Mouse (Mus musculus): ENCODE data around the gene Gria1.

Gene Gria1

DNA sequence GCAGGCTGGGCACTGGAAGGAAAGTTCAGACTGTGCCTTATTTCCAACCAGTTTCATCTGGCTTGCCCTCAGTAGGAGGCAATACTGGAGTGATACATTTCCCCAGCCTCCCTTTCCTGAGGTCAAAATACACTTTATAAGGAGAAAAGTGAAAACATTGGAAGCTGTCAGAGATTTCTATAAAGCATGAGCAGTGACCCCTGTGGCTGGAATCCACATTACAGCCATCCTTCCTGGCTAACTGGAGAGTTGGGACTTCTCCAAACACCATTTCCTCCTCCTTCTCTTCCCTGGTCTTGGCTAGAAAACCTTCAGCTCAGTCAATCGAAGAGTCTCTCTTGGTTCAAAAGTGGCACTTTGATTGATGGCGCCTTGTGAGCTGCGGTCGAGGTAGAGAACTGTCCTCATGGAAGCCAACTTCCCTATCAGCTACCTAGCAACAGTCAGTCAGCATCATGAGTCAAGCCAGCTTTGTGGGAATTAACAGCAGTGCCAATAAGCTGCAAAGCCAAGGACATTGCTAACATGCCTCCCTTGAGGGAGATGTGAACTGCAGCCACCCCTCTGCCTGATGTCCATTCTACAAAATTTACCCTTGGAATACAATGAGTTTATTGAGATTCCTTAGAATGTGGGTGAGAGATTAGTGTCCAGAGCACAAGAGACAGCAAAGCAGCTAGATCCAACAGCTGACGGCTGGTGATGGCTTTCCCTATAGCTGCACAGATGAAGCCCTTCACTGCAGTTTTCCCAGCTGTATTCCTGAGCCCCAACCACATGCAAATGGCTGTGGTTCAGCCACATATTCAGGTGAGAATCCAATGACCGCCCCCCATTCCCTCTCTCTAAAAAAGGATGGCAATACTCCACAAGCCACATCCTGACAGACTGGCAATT, 40.7 kb downstream of the Gria1 start:
- no peak for DNase-seq (ENCODE audit: low spot score in 2 of 2)

DNA sequence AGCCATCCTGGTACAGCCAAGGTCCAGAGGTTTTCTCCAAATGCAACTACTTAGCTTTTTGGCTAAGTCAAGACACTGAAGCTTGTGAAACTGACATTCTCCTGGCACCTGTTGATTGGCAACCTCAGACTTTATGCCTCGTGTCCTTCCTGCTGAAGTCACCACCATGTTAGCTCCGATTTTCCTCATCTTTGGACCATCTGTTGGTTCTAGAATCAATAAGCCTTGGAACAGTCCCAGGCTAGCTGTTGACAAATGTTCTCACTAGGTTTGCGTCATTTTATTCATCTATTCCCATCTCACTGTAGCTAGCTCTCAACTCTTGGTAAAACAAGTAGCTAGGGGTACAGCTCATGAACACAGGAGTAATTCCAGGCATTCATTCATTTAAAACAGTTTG, 51.3 kb downstream of the Gria1 start:
- no peak for DNase-seq (ENCODE audit: low spot score in 2 of 2)

DNA sequence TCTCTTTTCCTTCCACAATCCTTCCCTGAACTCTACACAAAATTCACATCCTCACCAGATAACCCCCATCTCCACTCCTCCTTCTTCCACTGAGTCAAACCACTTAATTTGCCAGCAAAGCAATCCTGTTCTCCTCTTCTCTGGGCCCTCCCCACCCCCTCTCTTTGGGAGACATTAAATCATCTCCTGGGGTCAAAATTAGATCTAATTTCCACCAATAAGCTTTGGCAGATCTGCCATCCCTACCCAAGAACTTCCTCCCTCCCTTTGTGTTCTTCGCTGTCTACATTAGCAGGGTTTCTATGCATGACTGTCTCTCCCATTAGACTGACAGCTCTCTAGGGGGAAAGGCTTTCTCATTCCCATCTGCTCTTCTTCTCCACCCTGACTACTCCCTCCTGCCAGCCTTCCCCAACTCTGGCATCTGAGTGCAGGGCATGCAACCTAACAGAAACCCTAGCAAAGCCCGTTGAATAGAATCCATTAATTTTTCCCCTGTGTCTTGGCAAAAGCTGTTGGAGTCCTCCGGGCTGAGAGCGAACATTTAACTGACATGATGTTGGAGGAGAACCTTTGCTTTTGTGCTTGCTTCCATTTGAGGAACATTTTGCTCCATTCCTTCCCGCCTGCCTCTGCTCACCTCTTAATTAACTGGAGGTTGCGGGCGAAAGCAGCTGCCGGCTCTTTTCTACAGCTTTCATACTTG, 59.2 kb downstream of the Gria1 start:
- DNase-seq (ENCODE audit: low spot score in 2 of 2) = no peak

DNA sequence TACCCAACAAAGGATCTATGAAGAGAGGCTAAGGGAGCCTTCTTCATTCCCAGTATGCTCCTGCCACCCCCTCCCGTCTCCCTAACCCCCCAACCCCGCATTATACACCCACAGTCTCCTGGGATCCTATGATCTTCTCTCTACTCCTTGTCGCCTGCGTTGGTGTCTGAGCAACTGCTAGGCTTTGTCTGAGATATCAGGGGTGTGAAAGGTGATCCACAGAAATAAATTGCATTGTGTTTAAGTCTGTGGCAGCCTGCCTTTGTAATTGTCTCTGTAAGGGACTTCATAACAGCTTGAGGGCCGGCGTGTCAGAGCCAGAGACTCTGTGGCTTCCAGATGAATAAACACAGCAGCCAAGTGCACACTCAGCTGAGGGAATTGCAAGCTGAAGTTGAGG, 61.0 kb downstream of the Gria1 start:
- DNase-seq (ENCODE audit: low spot score in 2 of 2) = no peak

DNA sequence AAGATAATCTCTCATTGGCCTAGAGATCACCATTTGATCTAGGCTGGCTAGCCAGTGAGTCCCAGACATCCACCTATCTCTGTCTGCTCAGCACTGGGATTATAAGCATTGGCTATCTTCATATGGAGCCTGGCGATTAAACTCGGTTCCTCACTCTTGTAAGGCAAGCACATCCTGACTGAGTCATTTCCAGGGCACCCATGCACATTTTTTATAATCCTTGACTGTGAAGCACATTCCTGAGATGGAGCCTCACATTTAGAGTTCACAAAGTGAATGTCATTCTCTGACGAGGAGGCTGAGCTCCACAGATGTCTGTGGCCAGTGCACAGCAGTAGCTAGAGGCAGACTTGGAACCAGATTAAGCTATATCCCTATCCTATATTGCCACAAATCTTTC, 68.2 kb downstream of the Gria1 start:
- no peak for DNase-seq (ENCODE audit: low spot score in 2 of 2)

DNA sequence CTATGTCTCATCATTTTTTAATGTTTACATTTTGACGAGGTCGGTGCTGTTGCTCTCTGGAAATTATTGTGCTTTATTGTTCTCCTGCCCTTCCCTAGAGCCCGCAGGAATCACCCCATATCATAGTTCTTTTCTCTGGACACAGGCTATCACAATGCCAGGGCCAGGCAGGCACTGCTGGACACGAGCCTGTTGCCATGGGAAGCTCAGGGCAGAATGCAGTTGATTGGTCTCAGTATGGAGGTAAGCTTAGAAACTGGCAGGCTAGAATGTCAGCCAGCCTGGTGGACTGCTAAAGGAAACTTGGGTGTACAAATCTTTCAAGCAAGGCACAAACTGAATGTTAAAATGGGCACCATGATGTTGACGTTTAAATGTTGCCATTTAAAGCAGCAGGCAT, 78.3 kb downstream of the Gria1 start:
- no peak for DNase-seq (ENCODE audit: low spot score in 2 of 2)

DNA sequence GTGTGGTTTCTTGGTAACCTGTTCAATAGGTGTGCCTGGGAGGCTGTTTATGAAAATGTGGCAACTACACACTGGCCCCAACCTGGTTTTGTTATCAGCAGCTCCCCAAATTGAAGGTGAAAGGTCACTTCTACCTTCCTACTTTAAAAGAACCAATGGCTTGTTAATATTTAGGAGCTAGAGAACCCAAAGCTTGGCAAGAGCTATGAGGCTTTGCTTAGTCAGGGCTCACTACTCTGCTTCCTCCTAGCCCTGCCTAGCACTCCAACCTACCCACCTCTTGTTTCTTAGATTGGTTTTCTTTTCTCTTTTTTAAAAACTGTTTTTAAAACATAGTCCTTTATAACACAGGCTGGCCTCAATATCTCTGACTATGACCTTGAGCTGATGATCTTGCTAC, 79.5 kb downstream of the Gria1 start:
- no peak for DNase-seq (ENCODE audit: low spot score in 2 of 2)

DNA sequence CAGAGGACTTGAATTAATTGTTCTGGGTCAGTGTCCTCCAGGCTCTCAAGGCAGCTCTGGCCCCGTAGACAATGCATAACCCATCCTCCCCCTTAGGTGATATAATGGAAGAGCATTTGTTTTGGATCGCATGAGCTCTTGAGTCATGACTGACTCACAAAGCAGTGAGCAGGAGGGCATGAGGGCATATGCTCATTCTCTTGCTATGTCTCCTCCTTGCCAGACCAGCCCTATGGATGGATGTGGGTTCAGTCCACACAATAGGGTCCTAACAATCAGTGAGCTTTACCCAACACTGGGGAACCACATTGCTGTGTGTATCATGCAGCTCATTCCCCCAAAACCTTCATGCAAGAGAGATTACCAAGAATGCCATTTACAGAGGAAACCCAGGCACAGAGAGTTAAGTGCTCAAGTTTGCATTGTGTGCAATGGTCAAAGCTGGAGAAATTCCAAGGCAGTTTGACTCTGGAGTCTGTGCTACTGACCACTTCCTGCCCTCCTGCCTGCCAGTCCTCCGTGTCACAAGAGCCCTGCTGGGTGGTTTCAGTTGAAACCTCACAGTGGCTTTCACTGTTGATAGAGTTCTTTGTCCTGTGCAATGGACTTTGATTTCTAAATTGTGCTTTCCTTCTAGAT, 80.2 kb downstream of the Gria1 start:
- no peak for DNase-seq (ENCODE audit: low spot score in 2 of 2)

DNA sequence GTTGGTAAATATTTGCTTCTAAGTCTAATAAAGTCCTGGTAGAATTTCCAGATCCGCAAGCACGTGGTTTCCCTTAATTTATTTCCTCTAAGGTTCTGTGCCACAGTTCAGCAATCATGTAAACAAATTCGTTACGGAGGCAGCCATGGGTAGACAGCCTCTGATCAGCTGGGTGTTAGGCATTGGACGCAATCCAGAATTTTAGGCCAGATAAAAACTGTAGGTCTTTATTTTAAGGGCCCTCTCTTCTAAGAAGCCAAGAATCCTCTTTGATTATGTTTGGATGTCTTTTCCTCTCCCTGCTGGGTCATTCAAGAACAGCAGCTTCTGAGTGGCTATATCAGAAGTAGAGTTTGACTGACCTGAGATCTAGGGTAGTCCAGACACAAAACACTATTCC, 89.3 kb downstream of the Gria1 start:
- DNase-seq (ENCODE audit: low spot score in 2 of 2) = no peak

DNA sequence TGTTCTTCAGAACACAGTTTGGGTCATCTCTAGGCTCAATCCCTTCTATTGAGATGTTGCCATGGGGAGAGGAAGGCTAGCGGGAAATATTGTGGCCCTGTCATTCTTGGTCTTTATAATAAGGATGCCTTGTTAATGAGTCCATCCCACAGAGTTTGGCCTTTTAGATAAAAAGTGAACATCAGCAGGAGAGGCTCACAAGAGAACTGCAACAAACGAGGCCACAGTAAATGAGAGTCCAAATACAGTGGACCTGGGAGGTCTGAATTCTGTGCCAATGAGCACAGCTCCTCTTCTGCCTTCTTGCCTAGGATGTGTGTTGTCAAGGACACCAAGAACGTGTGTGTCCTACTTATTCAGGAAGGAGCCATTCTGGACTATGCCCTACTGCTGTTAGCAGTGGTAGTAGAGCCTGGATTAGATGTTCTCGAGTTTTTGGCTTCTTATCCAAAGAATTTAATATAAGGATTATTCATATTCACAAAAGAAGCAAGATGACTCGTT, 92.6 kb downstream of the Gria1 start:
- DNase-seq (ENCODE audit: low spot score in 2 of 2) = no peak

DNA sequence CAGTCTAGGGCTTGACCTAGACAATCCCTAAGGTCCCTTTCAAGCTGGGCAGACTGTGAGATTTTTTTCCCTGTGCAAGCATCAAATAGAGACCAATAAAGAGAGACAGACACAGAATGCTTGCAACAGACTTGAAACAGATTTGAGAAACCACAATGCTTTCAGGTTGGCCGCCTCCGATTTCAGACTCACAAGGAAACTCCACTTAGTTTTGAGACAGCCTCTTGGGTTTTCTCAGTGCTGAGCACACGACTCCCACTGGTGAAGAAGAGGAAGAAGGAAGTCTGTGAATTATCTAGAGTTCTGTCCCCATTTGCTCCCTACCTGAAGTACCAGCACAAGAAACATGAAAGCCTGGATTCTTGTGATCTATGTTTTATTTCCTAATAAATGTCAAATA, 94.5 kb downstream of the Gria1 start:
- DNase-seq (ENCODE audit: low spot score in 2 of 2) = no peak

DNA sequence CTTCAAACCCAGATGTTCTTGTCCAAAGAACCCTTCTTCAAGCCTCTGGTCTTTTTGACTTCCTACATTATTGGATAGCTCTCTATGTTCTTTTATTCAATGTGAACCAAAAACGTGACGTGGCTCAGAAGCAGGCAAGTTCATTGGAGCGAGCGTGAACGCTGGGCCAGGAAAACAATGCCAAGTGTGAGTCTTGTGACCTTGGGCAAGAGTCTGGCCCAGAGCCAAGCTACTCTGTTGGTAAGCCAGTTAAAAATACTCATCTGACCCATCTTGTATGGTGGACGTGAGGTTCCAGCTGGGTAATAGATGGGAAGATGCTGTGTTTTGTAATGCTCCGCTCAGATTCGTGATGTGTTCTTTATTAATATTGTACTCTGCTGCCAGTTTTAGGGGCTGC, 101.2 kb downstream of the Gria1 start:
- DNase-seq (ENCODE audit: low spot score in 2 of 2) = no peak

DNA sequence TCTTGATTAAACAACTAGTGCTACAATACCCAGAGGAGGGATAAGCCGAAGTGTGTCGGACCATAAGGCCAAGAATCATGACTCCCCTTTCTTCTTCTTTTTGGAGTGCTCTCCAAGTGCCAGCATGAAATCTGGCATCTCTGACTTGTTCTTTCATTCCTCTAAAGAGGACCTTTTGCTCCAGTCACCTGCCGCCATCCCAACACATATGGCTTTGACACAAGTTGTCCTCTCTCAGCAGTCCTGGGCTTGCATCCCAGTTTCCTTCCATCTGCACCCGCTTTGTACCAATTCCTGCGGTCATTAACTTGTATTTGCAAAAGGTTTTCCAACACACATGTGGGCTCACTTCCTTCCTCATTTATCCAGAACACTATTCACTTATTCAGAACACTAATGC, 103.2 kb downstream of the Gria1 start:
- no peak for DNase-seq (ENCODE audit: low spot score in 2 of 2)

DNA sequence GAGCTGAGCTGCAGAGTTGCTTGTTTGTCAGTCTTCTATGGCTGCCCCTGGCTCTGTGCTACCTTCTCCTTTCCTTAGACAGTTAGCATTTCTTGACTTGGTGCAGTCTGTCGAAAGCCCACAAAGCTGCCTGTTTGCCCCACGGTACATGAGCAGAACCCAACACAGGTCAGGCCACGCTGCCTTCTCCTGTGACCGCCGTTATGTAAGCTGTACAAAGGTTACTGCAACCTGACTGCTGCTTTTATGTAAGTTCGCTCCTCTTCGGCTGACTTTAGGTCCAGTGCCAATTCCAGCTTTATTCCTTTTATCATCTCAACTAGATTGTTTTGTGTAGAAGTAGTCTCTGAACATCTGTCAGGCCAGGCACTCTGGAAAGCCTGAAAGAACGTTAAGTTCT, 115.9 kb downstream of the Gria1 start:
- DNase-seq (ENCODE audit: low spot score in 2 of 2) = no peak

DNA sequence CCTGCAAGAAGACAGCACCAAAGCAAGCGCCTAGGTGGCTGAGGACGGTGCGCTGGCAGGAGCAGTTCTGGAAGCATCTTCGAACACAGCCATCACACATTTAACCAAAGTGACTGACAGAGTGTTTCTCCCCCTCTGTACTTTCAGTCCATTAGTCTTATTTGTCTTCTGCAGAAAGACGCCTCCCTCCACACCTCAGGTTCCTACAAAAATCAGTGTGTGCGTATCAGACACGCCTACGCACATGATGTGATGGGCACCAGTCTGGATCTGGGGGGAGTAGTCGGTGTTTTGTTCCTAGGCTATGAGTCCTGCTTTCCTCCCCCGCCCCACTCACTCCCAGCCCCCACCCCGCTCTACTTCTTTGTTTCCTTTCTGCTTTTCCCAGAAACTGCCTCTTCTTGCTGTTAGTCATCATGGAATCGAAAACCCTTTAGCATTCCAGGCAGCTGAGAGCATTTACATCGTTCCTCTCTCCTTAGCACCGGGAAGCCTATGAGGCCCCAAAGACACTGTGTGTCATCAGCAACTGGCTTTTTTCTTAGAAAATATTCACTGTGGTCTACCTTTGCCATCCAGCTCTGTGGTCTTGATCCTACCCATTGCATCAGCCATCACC, 129.1 kb downstream of the Gria1 start:
- DNase-seq (ENCODE audit: low spot score in 2 of 2) = no peak

DNA sequence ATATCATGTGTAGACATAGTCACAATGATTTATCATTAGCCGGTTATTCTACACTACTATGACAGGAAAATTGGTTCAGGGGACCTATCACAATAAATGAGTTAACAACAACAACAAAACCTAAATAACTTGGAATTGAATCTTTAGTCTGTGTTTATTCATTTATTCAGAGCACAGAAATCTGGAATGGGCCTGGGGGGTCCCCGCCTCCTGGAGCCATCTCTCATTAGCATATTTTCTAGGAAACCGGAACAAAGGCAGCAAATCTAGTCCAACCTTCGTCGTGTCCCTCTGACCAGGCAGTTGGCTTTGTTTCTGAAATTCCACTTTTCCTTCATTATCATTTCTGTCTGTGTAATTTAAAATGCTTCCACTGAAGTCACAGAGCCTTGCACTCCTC, 132.5 kb downstream of the Gria1 start:
- DNase-seq (ENCODE audit: low spot score in 2 of 2) = no peak

DNA sequence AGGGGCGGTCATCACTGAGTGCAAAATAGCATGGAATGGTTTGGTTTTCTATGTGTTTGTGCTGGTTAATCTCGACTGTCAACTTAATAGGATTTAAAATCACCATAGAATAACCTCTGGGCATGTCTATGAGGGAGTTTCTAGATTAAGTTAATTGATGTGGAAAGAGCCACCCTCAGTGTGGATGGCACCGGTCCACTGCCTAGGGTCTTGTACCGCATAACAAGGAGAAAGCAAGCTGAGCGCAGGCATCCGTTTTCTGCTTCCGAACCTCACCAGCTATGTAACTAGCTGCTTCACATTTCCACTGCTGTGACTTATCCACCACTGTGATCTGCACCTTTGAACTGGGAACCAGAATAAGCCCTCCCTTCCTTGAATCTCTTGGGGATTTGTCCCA, 134.0 kb downstream of the Gria1 start:
- DNase-seq (ENCODE audit: low spot score in 2 of 2) = no peak

DNA sequence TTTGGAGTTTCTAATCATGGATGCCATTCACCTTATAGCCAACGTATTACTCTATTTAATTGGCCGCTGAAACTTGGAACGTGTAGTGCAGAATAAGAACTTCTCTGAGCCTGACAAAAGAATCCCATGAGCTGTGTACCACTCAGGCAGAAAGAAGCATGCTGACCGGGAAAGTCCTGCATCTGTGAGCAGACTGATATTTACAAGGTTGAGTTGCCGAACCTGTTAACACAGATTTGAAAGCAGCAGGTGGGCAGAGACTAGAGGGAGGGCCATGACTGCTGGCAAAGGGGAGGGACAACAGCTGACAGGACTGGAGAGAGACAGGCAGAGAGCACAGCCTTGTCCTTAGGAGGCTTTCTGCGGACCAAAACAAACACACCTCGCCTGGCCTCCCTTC, 134.5 kb downstream of the Gria1 start:
- no peak for DNase-seq (ENCODE audit: low spot score in 2 of 2)

DNA sequence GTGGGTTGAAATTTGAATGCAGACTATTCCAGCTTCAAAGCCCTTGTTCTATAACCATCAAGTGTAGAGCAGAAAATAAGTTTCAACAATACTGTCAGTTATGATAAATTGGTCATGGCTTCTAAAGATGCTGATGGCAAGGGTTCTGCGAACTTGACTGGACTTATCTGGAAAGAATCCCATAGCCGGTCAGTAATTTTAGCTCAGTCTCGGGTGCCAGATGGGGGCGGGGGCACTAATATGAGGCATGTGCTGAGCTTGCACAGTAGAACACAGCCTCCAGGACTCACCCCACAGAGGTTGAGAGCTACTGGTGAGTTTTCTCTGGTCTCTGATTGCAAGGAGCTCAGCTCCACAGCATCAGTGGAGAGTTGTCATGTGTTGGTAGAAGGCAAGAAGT, 140.5 kb downstream of the Gria1 start:
- DNase-seq (ENCODE audit: low spot score in 2 of 2) = no peak

DNA sequence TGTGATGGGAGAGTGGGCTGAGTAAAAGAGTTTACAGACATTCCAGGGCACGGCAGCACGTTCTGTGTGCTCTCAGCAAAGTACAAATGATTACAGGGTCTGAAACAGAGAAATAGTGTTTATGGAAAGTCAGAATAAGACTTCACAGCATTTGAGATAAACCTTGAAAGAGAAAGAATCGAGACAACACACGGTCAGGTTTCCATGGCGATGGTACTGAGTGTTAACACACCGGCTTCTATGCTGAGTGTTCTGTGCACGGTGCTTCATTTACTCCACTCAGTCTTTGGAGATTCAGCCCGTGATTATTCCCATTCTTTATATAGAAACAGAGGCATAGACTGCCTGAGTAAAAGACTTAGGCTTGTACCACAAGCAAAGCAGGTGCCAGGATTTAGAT, 143.8 kb downstream of the Gria1 start:
- DNase-seq (ENCODE audit: low spot score in 2 of 2) = no peak

DNA sequence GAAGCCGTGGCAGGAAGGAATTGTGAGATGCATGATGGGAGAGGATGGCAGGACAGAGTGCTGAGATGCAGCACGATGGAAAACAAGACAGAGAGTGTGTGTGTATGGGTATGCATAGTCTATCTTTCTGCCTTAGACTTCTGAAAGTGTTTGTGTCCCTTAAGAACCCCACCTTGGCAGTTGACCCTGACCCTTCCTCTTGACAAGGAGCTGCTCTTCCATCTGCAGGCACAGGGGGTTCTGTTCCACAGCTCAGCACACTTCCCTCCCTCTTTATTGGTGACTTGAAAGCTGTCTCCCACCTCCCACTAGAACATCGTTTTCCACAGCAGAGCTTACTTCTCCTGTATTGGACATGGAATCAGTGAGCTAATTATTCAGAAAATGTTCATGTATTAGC, 148.2 kb downstream of the Gria1 start:
- DNase-seq (ENCODE audit: low spot score in 2 of 2) = no peak

DNA sequence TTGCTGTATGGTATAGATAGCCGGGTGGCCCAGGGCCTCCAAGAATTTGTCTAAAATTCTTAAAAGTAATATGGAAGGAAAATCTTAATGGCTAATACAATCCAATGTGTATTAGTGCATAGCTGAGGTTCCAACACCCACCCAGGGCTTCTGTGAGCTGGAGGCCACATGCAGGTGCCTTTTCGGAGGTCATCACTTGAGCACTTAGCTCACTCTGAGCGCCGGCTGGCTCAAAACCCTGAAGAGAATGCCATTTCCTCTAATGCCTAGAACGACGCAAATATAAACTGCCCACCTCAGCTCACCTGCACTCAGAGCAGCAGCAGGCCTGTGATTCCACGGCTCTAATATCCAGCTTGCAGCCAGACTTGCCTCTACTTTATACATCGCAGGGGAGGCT, 148.9 kb downstream of the Gria1 start:
- no peak for DNase-seq (ENCODE audit: low spot score in 2 of 2)

Measured in urinary bladder, adult 18-20 months (tissue).